Mouse (Mus musculus) intestine, embryonic 16.5 days (tissue): ENCODE measurements at regions not wholly inside any gene's neighbourhood (a gene's known extent, or its start where the extent isn't known, plus 50 kb on each side); places are given as distances from the start of the nearest gene placed in this dataset.

Source experiments
- ATAC-seq: fragments of 200-750 bp; cut with Nextera tagmentation; 2 replicates; pipeline ENCODE4 v1.8.0; 2017; ENCODE audit warnings: moderate TSS enrichment, moderate library complexity
- H3K27ac ChIP-seq: fragments of 300-500 bp; sonication (generic); 2 replicates; pipeline ENCODE4 v1.5.1; 2014; ENCODE audit warnings: mild to moderate bottlenecking, low read length
- H3K27me3 ChIP-seq: fragments of 300-500 bp; sonication (generic); replicated peaks from 2 replicates; pipeline ENCODE4 v1.6.1; 2014; ENCODE audit warnings: low read length, control low read depth, mixed read lengths; ENCODE audit not compliant: control insufficient read depth, insufficient read depth
- H3K36me3 ChIP-seq: fragments of 300-500 bp; sonication (generic); 2 replicates; pipeline ENCODE4 v1.6.1; 2014; ENCODE audit warnings: low read length, control low read depth; ENCODE audit not compliant: control insufficient read depth, insufficient read depth
- H3K4me1 ChIP-seq: fragments of 300-500 bp; sonication (generic); 2 replicates; pipeline ENCODE4 v1.6.1; 2014; ENCODE audit warnings: low read length, control low read depth, mixed read lengths; ENCODE audit not compliant: control insufficient read depth, insufficient read depth
- H3K4me2 ChIP-seq: fragments of 300-500 bp; sonication (generic); 2 replicates; pipeline ENCODE4 v1.6.1; 2014; ENCODE audit warnings: low read depth, low read length, control low read depth
- H3K4me3 ChIP-seq: fragments of 300-500 bp; sonication (generic); 2 replicates; pipeline ENCODE4 v1.5.1; 2014; ENCODE audit warnings: mild to moderate bottlenecking, low read length
- H3K9ac ChIP-seq: fragments of 300-500 bp; sonication (generic); 2 replicates; pipeline ENCODE4 v1.6.1; 2014; ENCODE audit warnings: low read depth, low read length
- H3K9me3 ChIP-seq: fragments of 300-500 bp; sonication (generic); 2 replicates; pipeline ENCODE4 v1.6.1; 2016; ENCODE audit warnings: low read length, control low read depth; ENCODE audit not compliant: control insufficient read depth
- WGBS: fragments of 180-500 bp; shearing (Covaris S2); extraction: QIAGEN DNeasy Blood & Tissue Kit; methylation state at CpG from one replicate; pipeline ENCODE4 v1.1.7; 2014; 5-methylcytosine and 5-hydroxymethylcytosine counted together

- Histone ChIP-seq H3K4me2 (no peak overlapping the region), H3K9me3 (no peaks in the 10 kb centered on the region), H3K27me3 (no peaks in the 10 kb centered on the region), H3K4me3 (no peak overlapping the region), H3K4me1 (no peaks in the 10 kb centered on the region), H3K27ac (no peak overlapping the region), H3K36me3 (no peaks in the 10 kb centered on the region), H3K9ac (no peak overlapping the region)
- ATAC-seq: no peak
- 78% methylated on average over 2 of the region's 2 CpGs for WGBS
Measured at GRCm38 (mm10) chr4:75334496-75334895, 56.4 kb upstream of the Dmac1 start.

GRCm38 (mm10) chr4:75332791-75333190 is 54.7 kb upstream of the Dmac1 start:
- no peaks in the 10 kb centered on the region for H3K4me1 ChIP-seq
- no peaks in the 10 kb centered on the region for H3K27me3 ChIP-seq
- no peak overlapping the region for H3K4me3 ChIP-seq
- H3K27ac ChIP-seq: no peak overlapping the region
- no peak overlapping the region for H3K4me2 ChIP-seq
- 85% methylated on average over 5 of the region's 5 CpGs for WGBS
- no peak for ATAC-seq
- H3K9ac ChIP-seq: no peak overlapping the region
- no peaks in the 10 kb centered on the region for H3K9me3 ChIP-seq
- H3K36me3 ChIP-seq: no peaks in the 10 kb centered on the region

- no peaks in the 10 kb centered on the region for H3K4me1 ChIP-seq
- no peaks in the 10 kb centered on the region for H3K36me3 ChIP-seq
- H3K4me2 ChIP-seq: no peak overlapping the region
- H3K4me3 ChIP-seq: no peak overlapping the region
- H3K9ac ChIP-seq: no peak overlapping the region
- H3K9me3 ChIP-seq: no peaks in the 10 kb centered on the region
- H3K27me3 ChIP-seq: no peaks in the 10 kb centered on the region
- 51% methylated on average over 6 of the region's 6 CpGs for WGBS
- ATAC-seq: no peak
- peak overlapping the region; percentile 26; the same call in 1 of the 2 replicates for H3K27ac ChIP-seq
Measured at GRCm38 (mm10) chr4:75329511-75330171, 51.5 kb upstream of the Dmac1 start.
